Mouse (Mus musculus) myocyte (in vitro differentiated cells): Measurements from ENCODE around the gene Tmem39b.

Experiments
- CEBPB ChIP-seq: IDR thresholded peaks from 2 replicates; pipeline ENCODE4 v1.6.1; 2011; ENCODE audit warnings: mild to moderate bottlenecking, moderate library complexity; ENCODE audit not compliant: poor library complexity, insufficient read depth, severe bottlenecking
- E2F4 ChIP-seq: IDR thresholded peaks from one replicate; pipeline ENCODE4 v1.6.1; 2011; ENCODE audit warnings: mild to moderate bottlenecking, control low read depth, moderate library complexity; ENCODE audit not compliant: insufficient read depth
- MAX ChIP-seq: IDR thresholded peaks from one replicate; pipeline ENCODE4 v1.6.1; 2011; ENCODE audit warnings: low read depth, mild to moderate bottlenecking, control low read depth
- MYOD1 ChIP-seq, 3 experiments: IDR thresholded peaks; one replicate each; pipeline ENCODE4 v1.6.1; 2011; ENCODE audit warnings: control low read depth in 2 of 3, low read depth in 2 of 3, mild to moderate bottlenecking in 2 of 3, moderate library complexity in 1 of 3; ENCODE audit not compliant: insufficient read length in 2 of 3, control insufficient read depth in 1 of 3
- MYOG ChIP-seq, 3 experiments: IDR thresholded peaks; one replicate each; pipeline ENCODE4 v1.6.1; 2011; ENCODE audit warnings: control low read depth in 2 of 3, low read depth in 2 of 3, mild to moderate bottlenecking in 2 of 3; ENCODE audit not compliant: insufficient read length in 2 of 3, control insufficient read depth in 1 of 3, insufficient read depth in 1 of 3
- POLR2A ChIP-seq: IDR thresholded peaks from one replicate; pipeline ENCODE4 v1.6.1; 2011; ENCODE audit warnings: low read depth, mild to moderate bottlenecking, control low read depth, moderate library complexity; ENCODE audit not compliant: insufficient read length
- POLR2AphosphoS2 ChIP-seq: IDR thresholded peaks from one replicate; pipeline ENCODE4 v1.6.1; 2011; ENCODE audit warnings: low read depth, control low read depth; ENCODE audit not compliant: insufficient read length
- SRF ChIP-seq: IDR thresholded peaks from one replicate; pipeline ENCODE4 v1.6.1; 2011; ENCODE audit warnings: low read depth; ENCODE audit not compliant: control insufficient read depth, insufficient read length
- TCF12 ChIP-seq: IDR thresholded peaks from one replicate; pipeline ENCODE4 v1.6.1; 2011; ENCODE audit warnings: mild to moderate bottlenecking, control low read depth; ENCODE audit not compliant: poor library complexity, insufficient read depth, severe bottlenecking
- TCF3 ChIP-seq: IDR thresholded peaks from one replicate; pipeline ENCODE4 v1.6.1; 2011; ENCODE audit warnings: low read depth, control low read depth; ENCODE audit not compliant: insufficient read length

GRCm38 (mm10) chr4:129702454-129702853, 5.8 kb upstream of the Tmem39b start:
- TF ChIP-seq E2F4 (no peak), POLR2A (no peak), CEBPB (no peak), POLR2AphosphoS2 (peak; percentile 88), MAX (no peak), SRF (no peak), MYOD1 (IDR thresholded peaks at IDR 0.05; ENCODE audit: control insufficient read depth in 1 of 3, insufficient read length in 2 of 3, low read depth in 2 of 3) (peak in 2 of 3 experiments; percentile 44 to 53), TCF12 (no peak), MYOG (IDR thresholded peaks at IDR 0.05; ENCODE audit: control insufficient read depth in 1 of 3, insufficient read depth in 1 of 3, insufficient read length in 2 of 3, low read depth in 2 of 3) (no peak), TCF3 (no peak)
